In the genomic region with DNA sequence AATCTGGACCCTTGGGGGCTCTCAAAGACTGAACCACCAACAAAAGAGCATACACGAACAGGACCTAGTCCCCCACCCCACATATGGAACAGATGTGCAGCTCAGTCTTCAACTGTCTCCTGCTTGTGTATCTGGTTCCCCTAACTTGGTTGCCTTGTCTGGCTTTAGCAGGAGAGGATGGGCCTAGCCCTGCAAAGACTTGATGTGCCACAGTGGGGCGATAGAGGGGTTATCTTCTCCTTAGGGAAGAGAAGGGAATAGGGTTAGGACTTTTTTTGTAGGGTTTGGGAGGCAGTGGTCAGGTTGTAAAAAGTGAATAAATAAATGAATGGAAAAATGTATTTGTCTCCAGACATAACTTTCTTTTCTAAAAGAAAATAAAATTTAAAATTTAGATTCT, we compare ENCODE assay signal across 11 mouse cellular contexts.
DNase-seq lines count a peak whose midpoint lies in the region; ATAC-seq and TF ChIP-seq lines count a peak whose summit lies in the region.
"Had no signal": no experiment of that assay in that cellular context is flagged by ENCODE, and none has a peak within 500 bp of the region (broad histone marks: within the 10 kb centered on the region; RNA-seq: fewer than 3 reads in every experiment).

No protein-coding gene starts in this region.

- DNase-seq in right cerebral cortex, postnatal 14 days: peak; percentile 8
- no peak for DNase-seq in right cerebral cortex, postnatal 36 days (ENCODE audit: low spot score in 2 of 2)
- peak; percentile 36 for DNase-seq in brain, adult 2 months (ENCODE audit: low read depth, low spot score)
- no peak for DNase-seq in ovary, postnatal 10 days (ENCODE audit: low spot score)
- no peak for DNase-seq in kidney, adult 9 months
- DNase-seq: heart, postnatal 36 days; liver, embryonic 13.5 days had no signal

- H3K9me3 ChIP-seq in intestine, postnatal 0 days (ENCODE audit: control insufficient read depth): no peaks in the 10 kb centered on the region
- no peaks in the 10 kb centered on the region for H3K9me3 ChIP-seq in intestine, embryonic 16.5 days (ENCODE audit: control insufficient read depth, low read length)
- H3K9me3 ChIP-seq: intestine, embryonic 15.5 days; liver, embryonic 13.5 days had no signal

- ATAC-seq in intestine, postnatal 0 days: no peak
- no peak for ATAC-seq in intestine, embryonic 16.5 days
- ATAC-seq: intestine, embryonic 15.5 days; midbrain, embryonic 16.5 days had no signal

- no peaks in the 10 kb centered on the region for H3K27me3 ChIP-seq in intestine, postnatal 0 days (replicated peaks; ENCODE audit: control insufficient read depth, insufficient read depth, low read length)
- H3K27me3 ChIP-seq in intestine, embryonic 16.5 days (replicated peaks; ENCODE audit: control insufficient read depth, insufficient read depth, low read length): no peaks in the 10 kb centered on the region
- H3K27me3 ChIP-seq: intestine, embryonic 15.5 days; liver, embryonic 13.5 days had no signal

- H3K36me3 ChIP-seq in intestine, postnatal 0 days (ENCODE audit: control insufficient read depth, insufficient read depth): no peaks in the 10 kb centered on the region
- H3K36me3 ChIP-seq in intestine, embryonic 16.5 days (ENCODE audit: control insufficient read depth, insufficient read depth, low read length): no peaks in the 10 kb centered on the region
- H3K36me3 ChIP-seq: intestine, embryonic 15.5 days; liver, embryonic 13.5 days had no signal

- H3K4me3 ChIP-seq in intestine, postnatal 0 days (ENCODE audit: low read depth, low read length): no peak overlapping the region
- no peak overlapping the region for H3K4me3 ChIP-seq in intestine, embryonic 16.5 days (ENCODE audit: low read length)
- H3K4me3 ChIP-seq: intestine, embryonic 15.5 days; liver, embryonic 13.5 days had no signal

- TF ChIP-seq CTCF in intestine, postnatal 0 days (IDR thresholded peaks at IDR 0.05; ENCODE audit: low read depth): 0 out of 2 replicates have a peak, but pooled peaks have one; percentile 21

- H3K4me2 ChIP-seq in intestine, postnatal 0 days (replicated peaks; ENCODE audit: low read depth): no peak overlapping the region
- H3K4me2 ChIP-seq in intestine, embryonic 16.5 days (ENCODE audit: low read depth, low read length): no peak overlapping the region
- H3K4me2 ChIP-seq: intestine, embryonic 15.5 days; liver, embryonic 13.5 days had no signal

- no peak overlapping the region for H3K9ac ChIP-seq in intestine, postnatal 0 days (ENCODE audit: low read depth, low read length)
- H3K9ac ChIP-seq in intestine, embryonic 16.5 days (ENCODE audit: low read depth, low read length): no peak overlapping the region
- H3K9ac ChIP-seq: intestine, embryonic 15.5 days; liver, embryonic 13.5 days had no signal

- WGBS in intestine, postnatal 0 days: 38% methylated on average over 2 of the region's 2 CpGs
- 37% methylated on average over 2 of the region's 2 CpGs for WGBS in intestine, embryonic 16.5 days

- no peak overlapping the region for H3K27ac ChIP-seq in intestine, postnatal 0 days (ENCODE audit: low read depth, low read length)
- no peak overlapping the region for H3K27ac ChIP-seq in intestine, embryonic 16.5 days (ENCODE audit: low read length)
- H3K27ac ChIP-seq: intestine, embryonic 15.5 days; liver, embryonic 13.5 days had no signal

- H3K4me1 ChIP-seq in intestine, postnatal 0 days (replicated peaks; ENCODE audit: control insufficient read depth, insufficient read depth, low read length): no peaks in the 10 kb centered on the region
- no peaks in the 10 kb centered on the region for H3K4me1 ChIP-seq in intestine, embryonic 16.5 days (ENCODE audit: control insufficient read depth, insufficient read depth, low read length)
- H3K4me1 ChIP-seq: intestine, embryonic 15.5 days; liver, embryonic 13.5 days had no signal

Comparison
In these comparisons a context has a peak if more than half of its experiments do, and no peak if none do; other contexts are left out.
1. DNase-seq: peak in right cerebral cortex, postnatal 14 days (single experiment) and brain, adult 2 months (single experiment); none in right cerebral cortex, postnatal 36 days (0 of 2), ovary, postnatal 10 days (single experiment) and kidney, adult 9 months (single experiment).